Mouse (Mus musculus) ES-CJ7 (cell line): ENCODE data around the gene Sh2d6.
"Not testable (repeated sequence)": the region's sequence is repeated elsewhere in the genome, so short reads cannot be mapped to it uniquely, and the experiment has no call there.

ENCODE experiments used
- DNase-seq: peaks from one replicate; pipeline ENCODE4 v3.0.0; 2011; ENCODE audit warnings: low read depth, low spot score

The Sh2d6 gene

GRCm38 (mm10) chr6:72503309-72503708 is 18.2 kb downstream of the Sh2d6 start:
- no peak for DNase-seq

- DNase-seq = no peak
Measured at GRCm38 (mm10) chr6:72498950-72499349, 22.6 kb downstream of the Sh2d6 start.

GRCm38 (mm10) chr6:72492892-72493291 is 28.6 kb downstream of the Sh2d6 start:
- DNase-seq = no peak

GRCm38 (mm10) chr6:72491151-72491550 is 30.4 kb downstream of the Sh2d6 start:
- no peak for DNase-seq

- no peak for DNase-seq
Measured at GRCm38 (mm10) chr6:72489534-72489933, 32.0 kb downstream of the Sh2d6 start.

- no peak for DNase-seq
Measured at GRCm38 (mm10) chr6:72488850-72489249, 32.7 kb downstream of the Sh2d6 start.

- no peak for DNase-seq
Measured at GRCm38 (mm10) chr6:72487282-72487681, 34.2 kb downstream of the Sh2d6 start.

GRCm38 (mm10) chr6:72486307-72486706 is 35.2 kb downstream of the Sh2d6 start:
- no peak for DNase-seq

GRCm38 (mm10) chr6:72484887-72485286 is 36.6 kb downstream of the Sh2d6 start:
- DNase-seq = no peak

GRCm38 (mm10) chr6:72482156-72482555 is 39.4 kb downstream of the Sh2d6 start:
- DNase-seq = no peak

- no peak for DNase-seq
Measured at GRCm38 (mm10) chr6:72480422-72480702, 41.1 kb downstream of the Sh2d6 start.

GRCm38 (mm10) chr6:72479645-72480421 is 41.7 kb downstream of the Sh2d6 start:
- no peak for DNase-seq

- DNase-seq = not testable (repeated sequence)
Measured at GRCm38 (mm10) chr6:72478691-72479090, 42.8 kb downstream of the Sh2d6 start.

- no peak for DNase-seq
Measured at GRCm38 (mm10) chr6:72477621-72478020, 43.9 kb downstream of the Sh2d6 start.

GRCm38 (mm10) chr6:72476836-72477235 is 44.7 kb downstream of the Sh2d6 start:
- DNase-seq = no peak

- no peak for DNase-seq
Measured at GRCm38 (mm10) chr6:72475221-72475985, 46.1 kb downstream of the Sh2d6 start.

GRCm38 (mm10) chr6:72473264-72474041 is 48.1 kb downstream of the Sh2d6 start:
- DNase-seq = no peak

GRCm38 (mm10) chr6:72466171-72466570 is 55.3 kb downstream of the Sh2d6 start:
- DNase-seq = no peak

- no peak for DNase-seq
Measured at GRCm38 (mm10) chr6:72465361-72466157, 55.9 kb downstream of the Sh2d6 start.
